Mouse (Mus musculus) mature B cell (primary cell): Measurements from ENCODE around the gene Pla2g4e.

ENCODE experiments used
- in situ Hi-C: fragments of 300-500 bp; cut with MboI; formaldehyde crosslinking; loops from 2 replicates; pipeline ENCODE4 v1.14.3; 2019

Pla2g4e gene

DNA sequence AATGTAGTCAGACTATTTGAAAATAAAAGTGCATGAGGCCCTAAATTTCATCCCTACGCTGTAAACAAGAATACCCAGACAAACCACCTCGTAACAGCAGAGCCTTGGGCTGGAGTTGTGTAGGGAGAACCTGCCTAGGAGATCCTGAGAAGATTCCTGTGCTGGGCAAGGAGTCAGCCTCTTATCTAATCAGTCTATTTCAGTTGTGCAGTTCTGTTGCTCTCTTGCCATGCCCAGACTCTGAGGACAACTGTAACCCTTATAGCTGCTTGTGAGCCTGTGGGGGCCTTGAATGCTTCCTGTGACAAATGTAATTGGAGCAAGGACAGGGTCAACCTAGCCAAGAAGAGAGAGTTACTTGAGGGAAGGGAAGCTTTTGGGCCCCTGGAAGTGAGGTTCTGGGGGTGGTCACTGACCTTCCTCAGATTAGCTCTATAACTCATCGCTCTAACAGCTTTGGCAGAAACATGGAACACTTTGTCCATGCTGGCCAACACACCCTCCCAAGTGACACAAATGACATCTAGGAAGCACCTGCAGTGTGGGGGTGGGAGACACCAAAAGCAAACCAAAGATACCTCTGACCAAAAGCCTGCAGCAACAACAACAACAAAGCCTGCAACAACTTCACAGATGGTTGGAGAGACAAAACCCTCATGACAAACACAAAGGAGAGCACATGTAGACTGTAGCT, 9.0 kb downstream of the Pla2g4e start:
- in situ Hi-C loops: no loop called here

DNA sequence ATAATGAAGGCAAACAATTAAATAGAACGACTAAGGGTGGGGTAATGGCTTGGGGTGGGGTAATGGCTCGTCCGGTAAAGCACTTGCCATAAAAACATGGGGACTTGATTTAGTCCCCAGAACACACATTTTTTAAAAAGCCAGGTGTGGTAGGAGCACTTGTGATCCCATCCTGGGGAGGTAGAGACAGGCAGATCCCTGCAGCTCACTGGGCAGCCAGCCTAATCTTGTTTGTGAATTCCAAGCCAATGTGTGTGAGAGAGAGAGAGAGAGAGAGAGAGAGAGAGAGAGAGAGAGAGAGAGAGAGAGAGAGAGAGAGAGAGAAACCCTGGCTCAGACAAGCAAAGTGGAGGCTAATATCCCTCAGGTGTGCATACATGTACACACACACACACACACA, 9.8 kb downstream of the Pla2g4e start:
- in situ Hi-C loops: no loop called here

DNA sequence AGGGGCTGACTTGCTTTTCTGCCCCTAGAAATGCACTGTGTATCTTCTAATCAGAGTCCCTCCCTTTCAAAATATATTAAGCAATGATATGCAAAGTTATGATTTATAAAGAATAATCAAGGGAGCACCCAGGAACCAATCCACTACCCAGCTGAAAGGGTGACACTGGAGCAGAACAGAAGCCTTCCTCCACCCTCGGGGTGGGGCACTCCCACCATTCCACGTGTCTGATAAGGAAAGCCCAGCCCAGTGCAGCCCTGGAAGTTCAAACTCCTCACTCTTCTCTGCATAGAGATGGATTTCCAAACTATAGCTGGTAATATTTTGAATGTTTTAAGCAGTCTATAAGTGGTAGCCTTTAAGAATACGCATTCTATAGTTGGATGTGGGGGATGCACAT, 13.5 kb downstream of the Pla2g4e start:
- in situ Hi-C loops: no loop called here

DNA sequence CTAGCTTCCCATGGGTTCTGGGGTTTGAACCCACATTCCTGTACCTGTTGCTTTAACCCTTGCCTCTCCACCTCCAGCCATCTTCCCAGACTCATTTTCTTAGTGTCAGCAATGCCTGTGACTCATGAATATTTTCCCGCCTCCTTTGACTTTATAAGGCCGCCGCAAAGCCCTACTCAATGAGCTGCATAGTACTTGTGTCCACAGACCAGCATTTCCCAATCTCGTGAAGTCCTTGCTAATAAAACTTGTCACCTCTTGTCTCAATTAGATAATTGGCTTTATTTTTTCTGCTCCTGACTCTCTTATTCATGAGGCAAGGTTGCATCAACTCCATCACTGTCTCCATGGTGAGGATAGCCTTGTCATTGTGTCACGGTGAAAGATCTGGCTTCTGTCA, 30.5 kb downstream of the Pla2g4e start:
- in situ Hi-C loops: no loop called here

DNA sequence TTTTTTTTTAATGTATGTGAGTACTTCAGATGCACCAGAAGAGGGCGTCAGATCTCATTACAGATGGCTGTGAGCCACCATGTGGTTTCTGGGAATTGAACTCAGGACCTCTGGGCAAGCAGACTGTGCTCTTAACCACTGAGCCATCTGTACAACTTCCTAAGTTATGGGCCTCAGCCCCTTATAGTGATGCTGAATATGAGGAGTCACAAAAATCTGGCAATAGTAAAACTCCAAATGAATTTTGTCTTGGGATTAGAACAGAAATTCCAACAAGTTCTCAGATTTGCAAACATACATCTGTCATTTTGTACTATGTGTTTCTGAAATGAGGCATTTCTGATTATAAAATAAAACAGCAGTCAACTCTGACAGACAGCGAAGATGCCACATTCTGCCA, 33.7 kb downstream of the Pla2g4e start:
- in situ Hi-C loops: no loop called here

DNA sequence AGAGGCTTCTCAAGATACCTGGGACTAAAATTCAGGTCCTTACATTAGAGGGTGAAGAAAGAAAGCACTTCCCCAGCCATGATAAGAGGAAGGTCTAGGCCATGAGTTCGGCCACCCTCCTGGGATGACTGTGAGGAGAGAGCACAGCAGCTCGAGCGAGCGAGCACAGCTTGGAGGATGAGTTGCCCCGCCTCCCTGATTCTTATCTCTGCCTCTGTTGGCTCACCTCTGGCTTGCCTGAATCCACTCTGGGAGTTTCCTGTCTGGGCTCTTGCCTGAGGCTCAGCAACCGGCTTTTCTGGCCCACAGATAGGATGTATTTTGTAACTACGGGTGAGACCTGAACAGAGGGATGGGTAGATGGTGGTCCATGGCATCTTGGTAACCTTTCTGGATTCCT, 37.2 kb downstream of the Pla2g4e start:
- in situ Hi-C loops: no loop called here

DNA sequence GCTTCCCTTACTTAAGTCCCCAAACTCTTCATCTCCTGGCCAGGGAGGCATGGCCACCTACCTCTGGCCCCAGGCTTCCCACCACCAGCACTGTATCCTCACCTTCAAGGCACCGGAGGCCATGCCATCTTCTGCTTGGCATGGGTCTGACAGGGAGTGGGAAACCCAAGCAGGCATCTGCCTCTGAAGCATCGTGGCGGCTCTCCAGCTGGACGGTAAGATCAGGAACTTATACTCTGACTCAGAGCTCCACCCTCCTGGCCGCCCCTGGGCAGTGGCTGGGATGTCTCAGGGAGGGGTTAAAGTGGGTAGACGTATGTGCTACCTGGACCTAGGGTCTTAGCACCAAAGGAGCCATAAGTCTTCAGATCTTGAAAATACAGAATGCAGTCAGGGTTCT, 38.1 kb downstream of the Pla2g4e start:
- in situ Hi-C loops: no loop called here

DNA sequence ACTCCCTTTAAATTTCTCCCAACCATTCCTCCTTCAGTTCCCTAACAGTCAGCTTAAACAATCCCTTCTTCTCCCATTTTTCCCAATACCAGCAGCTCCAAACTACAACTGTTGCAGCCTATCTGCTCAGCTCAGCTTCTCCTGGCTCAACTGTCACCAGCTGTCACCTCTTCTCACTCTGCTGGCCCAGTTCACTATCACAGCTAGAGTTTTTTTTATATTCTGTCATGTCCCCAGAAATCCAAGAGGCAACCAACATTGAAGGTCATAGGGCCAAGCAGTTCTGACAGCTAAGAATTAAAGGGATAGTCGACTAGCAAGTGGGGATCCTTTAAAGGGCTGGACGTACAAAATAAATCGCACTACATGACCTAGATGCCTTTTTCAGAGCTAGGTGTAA, 41.4 kb downstream of the Pla2g4e start:
- in situ Hi-C loops: no loop called here

DNA sequence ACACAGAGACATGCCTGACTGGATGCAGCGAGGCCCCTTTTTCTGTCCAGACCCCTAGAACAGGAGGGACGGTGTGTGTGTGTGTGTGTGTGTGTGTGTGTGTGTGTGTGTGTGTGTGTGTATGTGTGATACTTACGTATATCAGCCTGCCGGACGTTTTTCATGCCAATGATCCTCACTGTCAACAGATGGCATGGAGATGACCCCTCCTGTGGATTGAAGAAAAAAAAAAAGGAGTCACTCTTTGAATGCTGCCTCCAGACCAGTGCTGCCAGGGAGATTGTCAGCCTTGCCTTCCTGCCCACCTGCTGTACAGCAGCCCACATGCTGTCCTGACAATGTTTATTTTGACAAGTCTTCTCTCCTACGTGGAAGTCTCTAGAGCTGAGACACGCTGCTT, 45.1 kb downstream of the Pla2g4e start:
- in situ Hi-C loops: no loop called here

DNA sequence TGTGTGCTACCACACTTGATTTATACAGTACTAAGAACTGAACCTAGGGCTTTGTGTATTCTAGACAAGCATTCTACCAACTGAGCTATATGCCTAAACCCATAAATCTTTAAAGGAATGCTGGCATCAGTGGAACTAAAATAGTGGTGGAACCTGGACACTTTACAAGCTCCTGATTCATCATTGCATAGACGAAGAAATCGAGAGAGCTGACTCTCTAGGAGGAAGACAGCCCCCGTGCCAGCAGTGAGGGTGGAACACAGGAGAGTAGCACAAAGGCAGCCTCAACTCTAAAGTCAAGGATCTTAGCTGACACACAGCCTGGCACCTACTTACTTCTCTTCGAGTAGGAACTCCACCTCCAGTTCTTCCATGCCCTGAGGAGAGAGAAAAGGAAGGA, 57.0 kb downstream of the Pla2g4e start:
- in situ Hi-C loops: no loop called here

DNA sequence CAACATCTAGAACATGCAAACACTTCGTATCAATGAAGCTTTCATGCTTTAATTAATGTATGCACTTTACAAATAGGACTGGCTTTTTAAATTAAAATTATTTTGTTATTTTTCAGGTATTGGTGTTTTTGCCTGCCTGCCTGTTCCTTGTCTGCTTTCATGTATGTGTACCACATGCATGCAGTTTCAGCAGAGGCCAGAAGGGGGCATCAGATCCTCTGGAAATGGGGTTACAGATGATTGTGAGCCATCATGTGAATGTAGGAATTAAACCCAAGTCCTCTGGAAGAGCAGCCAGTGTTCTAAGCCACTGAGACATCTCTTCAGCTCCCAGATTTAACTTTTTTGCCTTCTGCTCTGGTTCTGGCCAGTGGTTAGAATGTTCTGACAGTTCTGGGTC, 57.6 kb downstream of the Pla2g4e start:
- in situ Hi-C loops: no loop called here

DNA sequence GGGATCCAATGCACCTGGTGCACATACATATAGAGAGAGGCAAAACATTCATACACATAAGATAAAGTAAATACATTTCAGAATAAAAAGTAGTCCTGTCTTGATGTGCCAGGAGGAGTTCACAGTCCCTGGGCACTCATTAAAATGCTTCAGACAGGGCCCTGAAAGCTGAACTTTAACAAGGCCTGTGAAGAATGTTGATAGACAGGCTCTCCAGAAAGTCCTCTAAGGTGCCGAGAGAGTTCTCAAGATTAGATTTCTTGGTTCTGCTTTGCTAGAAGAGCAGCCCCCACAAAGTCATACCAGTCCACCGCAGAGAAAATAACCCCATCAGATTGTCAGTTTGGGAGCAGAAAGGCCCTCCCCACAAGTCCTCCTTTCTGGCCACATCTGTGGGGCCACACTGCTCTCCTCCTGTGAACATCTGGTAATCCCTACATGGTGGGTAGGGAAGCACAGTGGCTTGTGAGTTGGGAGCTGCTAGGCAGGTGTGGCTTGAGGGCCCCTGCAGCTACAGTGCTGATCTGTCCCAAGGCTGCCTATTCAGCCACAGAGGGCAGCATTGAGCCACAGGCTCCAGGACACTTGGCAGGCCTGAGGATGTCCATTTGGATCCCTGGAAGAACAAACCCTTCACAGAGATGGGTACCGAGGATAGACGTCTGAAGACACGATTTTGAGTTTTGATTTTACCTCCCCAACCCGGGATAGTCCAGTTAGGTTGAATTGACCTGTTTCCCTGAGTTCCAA, 59.4 kb downstream of the Pla2g4e start:
- in situ Hi-C loops: no loop called here

DNA sequence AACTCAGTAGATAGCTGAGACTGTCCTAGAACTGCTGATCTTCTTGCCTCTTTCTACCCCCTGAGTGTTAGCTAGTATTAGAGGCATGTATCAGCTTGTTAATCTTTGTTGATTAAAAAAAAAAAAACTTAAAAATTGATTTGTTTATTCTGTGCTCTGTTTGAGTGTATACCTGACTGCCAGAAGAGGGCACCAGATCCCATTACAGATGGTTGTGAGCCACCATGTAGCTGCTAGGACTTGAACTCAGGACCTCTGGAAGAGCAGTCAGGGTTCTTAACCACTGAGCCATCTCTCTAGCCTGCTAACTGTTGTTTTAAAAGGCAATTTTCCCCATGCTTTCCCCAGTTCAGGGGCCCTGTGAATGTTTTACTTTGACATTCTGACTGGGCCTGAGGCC, 66.2 kb downstream of the Pla2g4e start:
- in situ Hi-C loops: no loop called here

DNA sequence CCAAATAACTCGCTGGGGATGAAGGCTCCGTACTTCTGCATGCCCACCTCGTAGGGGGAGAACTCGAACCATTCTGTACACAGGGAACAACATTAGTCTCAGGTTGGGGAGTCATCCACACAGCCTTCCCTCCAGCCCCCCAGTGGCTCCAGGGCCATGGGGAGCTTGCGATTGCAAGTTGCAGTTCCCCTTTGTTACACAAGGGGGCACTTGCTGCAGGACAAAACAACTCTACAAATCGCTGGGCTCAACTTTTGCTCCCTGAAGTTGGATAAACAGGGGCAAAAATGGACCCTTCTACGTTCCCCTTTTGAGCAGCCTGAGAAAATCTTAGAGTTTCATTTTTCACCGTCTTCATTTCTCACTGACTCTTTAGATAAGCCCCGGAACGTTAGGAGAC, 71.4 kb downstream of the Pla2g4e start:
- in situ Hi-C loops: no loop called here

DNA sequence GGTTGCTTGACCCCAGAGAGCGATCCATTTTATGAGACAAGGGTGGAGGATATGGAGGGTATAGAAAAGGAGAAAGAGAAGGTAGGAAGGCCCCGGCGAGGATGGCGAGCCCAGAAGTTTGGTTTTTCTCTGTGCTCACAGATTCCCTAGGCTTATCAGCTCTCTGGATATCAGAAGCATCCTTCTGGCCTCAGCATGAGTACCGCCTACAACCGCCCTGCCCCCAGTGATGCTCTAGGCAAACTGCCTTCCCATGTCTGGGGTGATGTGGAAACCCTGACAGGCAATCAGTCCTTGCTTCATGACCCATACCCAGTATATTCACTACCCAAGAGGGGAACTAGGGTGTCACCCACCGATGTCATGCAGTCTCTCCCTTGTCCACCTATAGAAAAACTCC, 73.8 kb downstream of the Pla2g4e start:
- in situ Hi-C loops: no loop called here

DNA sequence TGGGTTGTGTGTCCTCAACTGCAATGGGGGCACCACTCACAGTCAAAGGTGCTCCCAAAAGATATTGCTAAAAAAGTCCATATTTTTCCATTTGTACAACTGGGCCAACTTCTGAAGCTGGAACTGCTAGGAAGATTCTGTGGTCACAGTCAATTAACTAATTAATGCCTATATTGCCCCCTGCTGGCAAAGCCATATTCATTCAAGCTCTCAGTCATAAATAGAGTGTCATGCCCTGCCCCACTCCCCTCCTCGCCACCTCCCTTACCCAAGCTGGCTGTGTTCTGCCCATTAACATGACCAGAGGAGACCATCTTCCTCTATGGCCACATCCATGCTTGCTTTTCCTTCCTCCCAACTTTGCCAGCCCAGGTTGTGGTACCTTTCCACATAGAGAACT, 74.4 kb downstream of the Pla2g4e start:
- in situ Hi-C loops: no loop called here

DNA sequence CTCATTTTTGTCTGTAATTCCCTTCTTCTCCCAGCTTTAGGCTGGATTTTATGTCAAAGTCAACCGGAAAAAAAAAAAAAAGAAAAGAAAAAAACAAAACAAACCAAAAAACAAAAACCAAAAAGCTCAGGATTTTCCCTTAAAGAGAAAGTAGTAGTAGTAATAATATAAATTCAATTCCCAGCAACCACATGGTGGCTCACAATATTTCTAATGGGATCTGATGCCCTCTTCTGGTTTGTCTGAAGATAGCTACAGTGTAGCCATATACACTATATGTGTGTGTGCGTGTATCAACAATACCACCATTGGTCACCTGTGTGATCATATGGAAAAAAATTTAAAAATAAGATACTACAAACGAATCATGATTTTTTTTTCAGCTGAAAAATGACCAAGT, 75.8 kb downstream of the Pla2g4e start:
- in situ Hi-C loops: loop anchor here (5.0 kb wide), 1 partner anchor 82 kb away; no protein-coding TSS in a partner anchor

DNA sequence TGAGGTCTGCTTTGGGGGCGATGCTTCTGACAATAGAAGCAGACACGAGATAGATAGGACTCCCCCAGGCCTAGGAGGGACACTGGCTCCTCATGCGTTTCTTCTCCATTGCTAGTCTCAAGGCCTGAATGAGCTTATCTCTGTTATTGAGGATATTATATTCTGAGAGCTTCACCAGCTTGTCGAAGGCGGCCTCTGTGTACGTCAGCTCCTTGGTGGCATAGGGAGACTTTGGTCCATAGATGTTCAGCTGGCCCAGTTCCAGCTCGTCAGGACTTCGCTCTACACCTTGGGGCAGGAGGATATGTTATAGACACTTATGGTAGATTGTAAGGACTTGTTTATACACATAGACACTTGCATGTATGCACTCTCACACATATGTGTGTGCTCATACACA, 77.4 kb downstream of the Pla2g4e start:
- in situ Hi-C loops: loop anchor here (5.0 kb wide), 1 partner anchor 80 kb away; no protein-coding TSS in a partner anchor

DNA sequence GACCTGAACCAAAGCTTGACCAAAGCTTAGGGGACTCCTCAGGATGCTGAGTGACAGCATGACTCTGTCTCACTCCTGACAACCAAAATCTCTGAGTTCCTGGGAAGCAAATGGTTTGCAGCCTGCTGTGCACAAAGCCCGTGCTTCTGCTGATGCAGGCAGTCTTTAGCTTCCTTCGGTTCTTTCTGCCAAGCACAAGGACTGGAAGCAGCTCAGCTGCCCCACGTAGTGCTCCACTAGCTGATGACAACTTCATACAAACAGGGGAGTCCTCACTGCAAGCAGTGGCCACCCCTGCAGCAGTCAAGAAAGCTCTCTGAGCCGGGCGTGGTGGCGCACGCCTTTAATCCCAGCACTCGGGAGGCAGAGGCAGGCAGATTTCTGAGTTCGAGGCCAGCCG, 79.7 kb downstream of the Pla2g4e start:
- in situ Hi-C loops: loop anchor here (5.0 kb wide), 1 partner anchor 78 kb away; no protein-coding TSS in a partner anchor

DNA sequence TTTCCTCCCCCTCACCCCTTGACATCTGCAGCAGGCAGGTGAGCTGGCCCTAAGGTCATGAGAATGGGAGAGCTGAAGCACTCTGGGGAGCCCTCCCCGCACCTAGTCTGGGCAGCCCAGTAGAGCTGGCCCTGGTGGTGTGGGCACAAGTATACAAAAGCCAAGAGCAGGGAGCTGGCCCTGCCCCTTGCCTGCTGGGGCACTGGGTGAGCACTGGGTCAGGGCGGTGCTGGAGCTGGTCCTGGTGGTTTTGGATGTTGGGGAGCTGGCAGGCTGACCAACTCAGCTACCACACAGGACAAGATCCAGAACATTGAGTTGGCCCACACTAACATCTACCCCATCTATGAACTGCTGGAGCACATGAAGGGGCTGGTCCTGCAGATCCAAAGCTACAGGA, 85.7 kb downstream of the Pla2g4e start:
- in situ Hi-C loops: no loop called here

DNA sequence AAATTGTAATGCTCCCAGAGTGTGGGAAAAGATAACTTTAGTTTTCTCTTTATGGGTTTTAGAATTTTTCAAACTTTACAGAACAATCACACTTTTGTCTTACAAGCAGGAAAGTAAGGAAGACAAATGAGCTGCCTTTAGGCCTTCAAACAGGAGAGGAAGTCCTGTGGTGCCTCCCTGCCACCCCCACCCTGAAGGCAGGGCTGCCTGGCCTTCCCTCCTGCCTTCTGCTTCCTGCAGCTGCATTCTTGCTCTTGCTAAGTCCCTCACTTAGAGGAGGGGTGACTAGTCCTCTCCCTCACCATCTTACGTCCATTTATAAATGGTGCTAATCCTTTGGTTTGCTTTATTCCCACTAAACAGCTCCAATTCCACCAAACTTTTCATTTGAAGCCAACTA, 86.3 kb downstream of the Pla2g4e start:
- in situ Hi-C loops: no loop called here

DNA sequence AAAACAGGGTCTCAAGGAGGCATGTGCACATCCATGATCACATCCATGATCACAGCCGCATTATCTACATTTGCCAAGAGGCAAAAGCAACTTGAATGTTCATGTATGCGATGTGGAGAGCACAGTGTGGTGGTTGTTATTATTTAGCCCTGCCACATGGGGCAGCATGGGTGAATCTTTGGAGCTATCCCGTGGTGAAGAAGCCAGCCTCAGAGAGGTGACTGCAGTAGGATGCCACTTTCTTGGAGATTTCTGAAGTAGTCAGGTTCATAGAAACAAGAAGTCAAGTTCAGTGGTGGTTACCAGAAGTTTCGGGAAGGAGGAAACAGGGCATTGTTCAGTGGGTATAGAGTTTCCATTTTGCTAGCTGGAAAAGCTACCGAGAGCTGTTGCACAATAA, 87.1 kb downstream of the Pla2g4e start:
- in situ Hi-C loops: no loop called here

DNA sequence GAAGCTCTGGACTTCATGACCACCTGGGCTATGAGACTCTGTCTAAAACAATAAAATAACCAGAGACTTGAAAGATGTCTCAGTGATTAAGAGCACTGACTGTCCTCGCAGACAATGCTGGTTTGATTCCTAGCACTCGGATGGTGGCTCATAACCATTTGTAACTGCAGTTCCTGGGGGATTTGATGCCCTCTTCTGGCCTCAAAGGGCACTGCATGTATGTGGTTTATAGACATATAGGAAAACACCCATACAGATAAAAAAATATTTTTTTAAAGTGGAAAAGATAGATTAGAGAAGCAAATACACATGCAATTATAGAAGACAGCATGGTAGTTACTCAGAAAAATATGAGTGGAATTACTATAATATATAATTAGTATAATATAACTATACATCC, 87.5 kb downstream of the Pla2g4e start:
- in situ Hi-C loops: no loop called here
